Comparison of ENCODE assay signal across 18 mouse cellular contexts in the genomic region with DNA sequence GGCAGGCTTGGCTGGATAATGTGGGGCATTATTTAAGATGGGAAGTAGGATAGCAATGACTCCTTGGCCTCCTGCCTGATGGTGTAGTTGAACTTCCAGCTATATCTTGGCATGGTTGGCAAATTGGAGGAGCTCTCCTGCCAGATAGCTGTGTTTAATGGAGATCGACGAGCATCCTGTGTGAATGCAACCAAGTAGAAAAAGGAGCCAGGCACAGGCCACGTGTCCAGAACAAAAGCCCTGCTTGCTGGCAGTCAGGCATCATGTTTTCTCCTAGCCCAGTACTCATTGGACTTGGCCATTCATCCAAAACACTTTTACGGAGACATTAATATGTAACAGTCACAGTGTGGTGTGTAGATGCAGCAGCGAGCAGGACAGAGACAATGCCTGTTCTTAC.
A peak's percentile ranks its signal among the peaks of the same experiment; 100 is the strongest.
DNase-seq lines count a peak whose midpoint lies in the region; ATAC-seq and TF ChIP-seq lines count a peak whose summit lies in the region.
"Had no signal": no experiment of that assay in that cellular context is flagged by ENCODE, and none has a peak within 500 bp of the region (broad histone marks: within the 10 kb centered on the region; RNA-seq: fewer than 3 reads in every experiment).

No protein-coding gene starts in this region.

- H3K79me2 ChIP-seq in heart, adult 2 months (replicated peaks; ENCODE audit: control insufficient read depth, insufficient read depth, low read length) = no peaks in the 10 kb centered on the region

- no peak for TF ChIP-seq CTCF in heart, adult 2 months (IDR thresholded peaks at IDR 0.05)

- no peaks in the 10 kb centered on the region for H3K36me3 ChIP-seq in hindbrain, embryonic 14.5 days (replicated peaks; ENCODE audit: control insufficient read depth, insufficient read depth)
- no peaks in the 10 kb centered on the region for H3K36me3 ChIP-seq in heart, adult 2 months (ENCODE audit: control insufficient read depth, insufficient read depth, low read length)
- H3K36me3 ChIP-seq: heart, embryonic 13.5 days; limb, embryonic 13.5 days; neural tube, embryonic 13.5 days had no signal

- ATAC-seq in hindbrain, embryonic 14.5 days (ENCODE audit: low FRiP score) = peak; percentile 57; the same call in 1 of the 2 replicates
- ATAC-seq: CD4-positive, CD25-positive, alpha-beta regulatory T cell, adult 4 months; liver, postnatal 0 days; midbrain, embryonic 16.5 days had no signal

- no peak overlapping the region for H3K4me3 ChIP-seq in hindbrain, embryonic 14.5 days (replicated peaks; ENCODE audit: low read length)
- no peak overlapping the region for H3K4me3 ChIP-seq in heart, adult 2 months
- H3K4me3 ChIP-seq: heart, embryonic 13.5 days; limb, embryonic 13.5 days; neural tube, embryonic 13.5 days had no signal

- no peak overlapping the region for H3K27ac ChIP-seq in hindbrain, embryonic 14.5 days
- H3K27ac ChIP-seq in heart, adult 2 months = no peak overlapping the region
- H3K27ac ChIP-seq: heart, embryonic 13.5 days; limb, embryonic 13.5 days; macrophage; neural tube, embryonic 13.5 days had no signal

- no peak overlapping the region for H3K9ac ChIP-seq in hindbrain, embryonic 14.5 days
- no peak overlapping the region for H3K9ac ChIP-seq in heart, adult 2 months (ENCODE audit: low read depth, low read length)
- H3K9ac ChIP-seq: heart, embryonic 13.5 days; limb, embryonic 13.5 days; liver, postnatal 0 days; neural tube, embryonic 13.5 days had no signal

- H3K4me2 ChIP-seq in hindbrain, embryonic 14.5 days (replicated peaks) = no peak overlapping the region
- H3K4me2 ChIP-seq: heart, embryonic 13.5 days; limb, embryonic 13.5 days; neural tube, embryonic 13.5 days had no signal

- no peak for TF ChIP-seq EP300 in heart, adult 2 months (IDR thresholded peaks at IDR 0.05; ENCODE audit: insufficient read depth, low read depth, low read length)

- peaks cover 6% of the 10 kb centered on the region; the same call in 1 of the 2 replicates for H3K9me3 ChIP-seq in hindbrain, embryonic 14.5 days (ENCODE audit: control insufficient read depth, low read length)
- H3K9me3 ChIP-seq: limb, embryonic 13.5 days had no signal

- DNase-seq in kidney, adult 11 months = peak; percentile 7
- no peak for DNase-seq in kidney, postnatal 25 days
- DNase-seq in right cerebral cortex, adult 18-20 months = peak; percentile 1
- no peak for DNase-seq in right cerebral cortex, postnatal 14 days
- peak; percentile 48 for DNase-seq in hindbrain, embryonic 14.5 days (ENCODE audit: low spot score)
- DNase-seq in heart, adult 2 months = no peak
- DNase-seq in lung, postnatal 4 days = no peak
- DNase-seq: cerebellum, adult 9-10 months; gastrocnemius, postnatal 14 days; kidney, postnatal 10 days; liver, postnatal 0 days; thymus, postnatal 14 days had no signal

- WGBS in hindbrain, embryonic 14.5 days = 27% methylated on average over 5 of the region's 5 CpGs
- 77% methylated on average over 5 of the region's 5 CpGs for WGBS in heart, adult 2 months

- intact Hi-C loops in heart, adult 2 months (cut with DNase I) = no loop called here

- no peaks in the 10 kb centered on the region for H3K27me3 ChIP-seq in hindbrain, embryonic 14.5 days (ENCODE audit: control insufficient read depth, insufficient read depth, low read length)
- no peaks in the 10 kb centered on the region for H3K27me3 ChIP-seq in heart, adult 2 months (ENCODE audit: control insufficient read depth, insufficient read depth, low read length)
- H3K27me3 ChIP-seq: heart, embryonic 13.5 days; limb, embryonic 13.5 days; neural tube, embryonic 13.5 days had no signal

- H3K4me1 ChIP-seq in hindbrain, embryonic 14.5 days (replicated peaks; ENCODE audit: control insufficient read depth, insufficient read depth, low read length) = no peaks in the 10 kb centered on the region
- no peaks in the 10 kb centered on the region for H3K4me1 ChIP-seq in heart, adult 2 months (ENCODE audit: control insufficient read depth, insufficient read depth, low read length)
- H3K4me1 ChIP-seq: heart, embryonic 13.5 days; limb, embryonic 13.5 days; neural tube, embryonic 13.5 days had no signal

- TF ChIP-seq POLR2A in heart, adult 2 months (IDR thresholded peaks at IDR 0.05; ENCODE audit: insufficient read depth, low read depth, low read length) = no peak

Comparison
In these comparisons a context has a peak if more than half of its experiments do, and no peak if none do; other contexts are left out.
1. DNase-seq: peak in kidney, adult 11 months (single experiment), right cerebral cortex, adult 18-20 months (single experiment) and hindbrain, embryonic 14.5 days (single experiment); none in kidney, postnatal 25 days (0 of 2), right cerebral cortex, postnatal 14 days (single experiment), heart, adult 2 months (0 of 2) and lung, postnatal 4 days (0 of 2).